Mouse (Mus musculus): ENCODE data around the gene Piwil1.

DNA sequence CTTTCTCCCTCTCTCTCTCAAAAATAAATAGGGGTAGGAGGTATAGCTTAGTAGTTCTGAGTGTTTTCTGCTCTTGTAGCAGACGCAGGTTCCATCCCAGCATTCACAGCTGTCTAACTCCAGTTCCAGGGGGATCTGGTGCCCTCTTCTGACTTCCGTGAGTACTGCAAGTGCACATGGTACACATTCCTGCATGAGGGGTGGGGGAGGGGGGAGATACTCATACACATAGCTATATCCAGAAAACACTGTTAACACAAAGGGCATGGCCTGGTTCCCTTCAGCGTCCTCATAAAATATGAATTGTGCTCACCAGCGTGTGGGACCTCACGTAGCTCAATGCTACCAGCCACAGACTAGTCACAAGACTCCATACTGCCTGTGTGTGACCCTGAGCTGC, 27.0 kb downstream of the Piwil1 start:
- no peak for TF ChIP-seq CTCF (IDR thresholded peaks at IDR 0.05)
- TF ChIP-seq EP300 (IDR thresholded peaks at IDR 0.05; ENCODE audit: insufficient read depth, low read depth, low read length) = no peak
- TF ChIP-seq POLR2A (IDR thresholded peaks at IDR 0.05; ENCODE audit: insufficient read depth, low read depth, low read length) = no peak

Data from heart, adult 2 months (tissue).